Mouse (Mus musculus): ENCODE results near the gene D17Wsu92e. TPM values are rescaled to one million over a fixed set of nuclear protein-coding genes. Genes with fewer than 3 reads are reported as not detected.

D17Wsu92e gene
- total and polyA plus RNA-seq, 3 experiments, result 112 to 151 (median 136) TPM

GRCm38 (mm10) chr17:27764453-27764852, 56.0 kb downstream of the D17Wsu92e start:
- TF ChIP-seq CTCF (IDR thresholded peaks at IDR 0.05), result peak; percentile 57
- TF ChIP-seq EP300 (IDR thresholded peaks at IDR 0.05; ENCODE audit: insufficient read depth, low read depth, low read length), result no peak
- DNase-seq, result no peak
- no peak overlapping the region for H3K27ac ChIP-seq
- intact Hi-C loops (cut with DNase I), result loop anchor here (5.0 kb wide), 1 partner anchor 217 kb away; no protein-coding TSS in a partner anchor
- H3K9ac ChIP-seq (ENCODE audit: low read depth, low read length), result no peak overlapping the region
- WGBS, result 98% methylated on average over 2 of the region's 2 CpGs
- no peaks in the 10 kb centered on the region for H3K36me3 ChIP-seq (ENCODE audit: control insufficient read depth, insufficient read depth, low read length)
- H3K79me2 ChIP-seq (replicated peaks; ENCODE audit: control insufficient read depth, insufficient read depth, low read length), result peaks cover 2% of the 10 kb centered on the region; the same call in 1 of the 2 replicates
- H3K4me3 ChIP-seq, result no peak overlapping the region
- H3K27me3 ChIP-seq (ENCODE audit: control insufficient read depth, insufficient read depth, low read length), result no peaks in the 10 kb centered on the region
- no peaks in the 10 kb centered on the region; the same call in 1 of the 2 replicates for H3K4me1 ChIP-seq (ENCODE audit: control insufficient read depth, insufficient read depth, low read length)

GRCm38 (mm10) chr17:27762884-27763283, 57.6 kb downstream of the D17Wsu92e start:
- Histone ChIP-seq H3K4me1 (ENCODE audit: control insufficient read depth, insufficient read depth, low read length) (no peaks in the 10 kb centered on the region; the same call in 1 of the 2 replicates), H3K27ac (no peak overlapping the region), H3K9ac (ENCODE audit: low read depth, low read length) (no peak overlapping the region), H3K27me3 (ENCODE audit: control insufficient read depth, insufficient read depth, low read length) (no peaks in the 10 kb centered on the region), H3K4me3 (no peak overlapping the region), H3K79me2 (replicated peaks; ENCODE audit: control insufficient read depth, insufficient read depth, low read length) (peaks cover 2% of the 10 kb centered on the region; the same call in 1 of the 2 replicates), H3K36me3 (ENCODE audit: control insufficient read depth, insufficient read depth, low read length) (no peaks in the 10 kb centered on the region)
- no peak for TF ChIP-seq EP300 (IDR thresholded peaks at IDR 0.05; ENCODE audit: insufficient read depth, low read depth, low read length)
- no peak for TF ChIP-seq POLR2A (IDR thresholded peaks at IDR 0.05; ENCODE audit: insufficient read depth, low read depth, low read length)
- no peak for TF ChIP-seq CTCF (IDR thresholded peaks at IDR 0.05)
- intact Hi-C loops (cut with DNase I), result loop anchor here (5.0 kb wide), 1 partner anchor 216 kb away; no protein-coding TSS in a partner anchor
- DNase-seq, result no peak
- WGBS, result 84% methylated on average over 11 of the region's 11 CpGs

GRCm38 (mm10) chr17:27761639-27762336, 58.7 kb downstream of the D17Wsu92e start:
- peak; percentile 65 to 71 for DNase-seq
- no peak overlapping the region for H3K4me3 ChIP-seq
- peaks cover 2% of the 10 kb centered on the region; the same call in 1 of the 2 replicates for H3K79me2 ChIP-seq (replicated peaks; ENCODE audit: control insufficient read depth, insufficient read depth, low read length)
- H3K27ac ChIP-seq, result no peak overlapping the region
- no peaks in the 10 kb centered on the region; the same call in 1 of the 2 replicates for H3K4me1 ChIP-seq (ENCODE audit: control insufficient read depth, insufficient read depth, low read length)
- H3K9ac ChIP-seq (ENCODE audit: low read depth, low read length), result no peak overlapping the region
- TF ChIP-seq POLR2A (IDR thresholded peaks at IDR 0.05; ENCODE audit: insufficient read depth, low read depth, low read length) (no peak), CTCF (IDR thresholded peaks at IDR 0.05) (peak; percentile 89), EP300 (IDR thresholded peaks at IDR 0.05; ENCODE audit: insufficient read depth, low read depth, low read length) (peak; percentile 64; the same call in 1 of the 2 replicates)
- 36% methylated on average over 9 of the region's 9 CpGs for WGBS
- H3K27me3 ChIP-seq (ENCODE audit: control insufficient read depth, insufficient read depth, low read length), result no peaks in the 10 kb centered on the region
- intact Hi-C loops (cut with DNase I), result loop anchor here (1.0 to 5.0 kb wide), 2 partner anchors 111 to 214 kb away; no protein-coding TSS in a partner anchor
- H3K36me3 ChIP-seq (ENCODE audit: control insufficient read depth, insufficient read depth, low read length), result no peaks in the 10 kb centered on the region

DNA sequence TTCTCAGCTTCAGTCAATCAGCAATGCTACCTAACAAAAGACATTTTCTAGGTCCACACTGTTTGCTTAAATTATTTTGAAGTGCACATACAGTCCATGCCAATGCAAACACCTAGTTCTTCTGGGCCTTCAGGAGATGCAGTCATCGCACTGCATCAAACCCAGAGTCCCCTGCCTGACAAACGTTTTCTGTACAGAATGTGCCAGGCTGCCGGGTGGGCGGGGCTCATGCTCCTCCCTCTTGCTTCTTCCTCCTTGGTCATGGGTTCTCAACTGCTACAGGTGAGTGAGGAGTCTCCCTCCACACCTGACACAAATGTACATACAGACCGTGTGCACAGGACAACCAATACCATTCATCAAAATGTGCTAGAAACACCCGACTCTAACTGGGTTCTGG, 60.3 kb downstream of the D17Wsu92e start:
- WGBS, result 78% methylated on average over 6 of the region's 6 CpGs
- no peak for TF ChIP-seq POLR2A (IDR thresholded peaks at IDR 0.05; ENCODE audit: insufficient read depth, low read depth, low read length)
- TF ChIP-seq EP300 (IDR thresholded peaks at IDR 0.05; ENCODE audit: insufficient read depth, low read depth, low read length), result no peak
- no peak for TF ChIP-seq CTCF (IDR thresholded peaks at IDR 0.05)
- intact Hi-C loops (cut with DNase I), result loop anchor here (5.0 kb wide), 1 partner anchor 213 kb away; no protein-coding TSS in a partner anchor
- peaks cover 2% of the 10 kb centered on the region; the same call in 1 of the 2 replicates for H3K79me2 ChIP-seq (replicated peaks; ENCODE audit: control insufficient read depth, insufficient read depth, low read length)
- H3K4me1 ChIP-seq (ENCODE audit: control insufficient read depth, insufficient read depth, low read length), result no peaks in the 10 kb centered on the region; the same call in 1 of the 2 replicates
- H3K9ac ChIP-seq (ENCODE audit: low read depth, low read length), result no peak overlapping the region
- DNase-seq, result no peak
- H3K27me3 ChIP-seq (ENCODE audit: control insufficient read depth, insufficient read depth, low read length), result no peaks in the 10 kb centered on the region
- H3K27ac ChIP-seq, result no peak overlapping the region
- H3K4me3 ChIP-seq, result no peak overlapping the region
- H3K36me3 ChIP-seq (ENCODE audit: control insufficient read depth, insufficient read depth, low read length), result no peaks in the 10 kb centered on the region

- Histone ChIP-seq H3K9ac (ENCODE audit: low read depth, low read length) (no peak overlapping the region), H3K4me1 (ENCODE audit: control insufficient read depth, insufficient read depth, low read length) (no peaks in the 10 kb centered on the region), H3K36me3 (ENCODE audit: control insufficient read depth, insufficient read depth, low read length) (no peaks in the 10 kb centered on the region), H3K27me3 (ENCODE audit: control insufficient read depth, insufficient read depth, low read length) (no peaks in the 10 kb centered on the region), H3K27ac (no peak overlapping the region), H3K4me3 (no peak overlapping the region), H3K79me2 (replicated peaks; ENCODE audit: control insufficient read depth, insufficient read depth, low read length) (no peaks in the 10 kb centered on the region)
- TF ChIP-seq POLR2A (IDR thresholded peaks at IDR 0.05; ENCODE audit: insufficient read depth, low read depth, low read length), result no peak
- TF ChIP-seq EP300 (IDR thresholded peaks at IDR 0.05; ENCODE audit: insufficient read depth, low read depth, low read length), result no peak
- TF ChIP-seq CTCF (IDR thresholded peaks at IDR 0.05), result no peak
- WGBS, result 80% methylated on average over 8 of the region's 8 CpGs
- no peak for DNase-seq
- intact Hi-C loops (cut with DNase I), result no loop called here
Measured at GRCm38 (mm10) chr17:27751314-27752202, 68.9 kb downstream of the D17Wsu92e start.
